Mouse (Mus musculus): ENCODE results near the gene Hadha. TPM values are rescaled to one million over a fixed set of nuclear protein-coding genes. Genes with fewer than 3 reads are reported as not detected.

Gene Hadha
- polyA plus RNA-seq, 1 experiment, result 65.9 TPM

- peaks cover 12% of the 10 kb centered on the region for H3K79me3 ChIP-seq (ENCODE audit: low read depth)
- H3K79me2 ChIP-seq (ENCODE audit: control insufficient read depth, insufficient read depth), result peaks cover 52% of the 10 kb centered on the region
- H3ac ChIP-seq (ENCODE audit: control insufficient read depth, insufficient read length, low read depth), result no peak overlapping the region
- TF ChIP-seq MYOG (IDR thresholded peaks at IDR 0.05; ENCODE audit: control insufficient read depth, extremely low read depth, insufficient read length), result no peak
- no peak for TF ChIP-seq CTCF (IDR thresholded peaks at IDR 0.05; ENCODE audit: control insufficient read depth, insufficient read depth, insufficient read length)
- TF ChIP-seq USF1 (IDR thresholded peaks at IDR 0.05; ENCODE audit: low read depth), result no peak
- TF ChIP-seq CEBPB (IDR thresholded peaks at IDR 0.05; ENCODE audit: low read depth), result no peak
- no peak for TF ChIP-seq FOSL1 (IDR thresholded peaks at IDR 0.05; ENCODE audit: insufficient read depth, low read length, poor library complexity, severe bottlenecking)
- no peak for TF ChIP-seq MAX (IDR thresholded peaks at IDR 0.05)
- no peak for TF ChIP-seq MYOD1 (IDR thresholded peaks at IDR 0.05; ENCODE audit: control insufficient read depth, insufficient read length, low read depth)
- no peaks in the 10 kb centered on the region for H3K27me3 ChIP-seq (ENCODE audit: control insufficient read depth, insufficient read depth, insufficient read length)
- H3K4me3 ChIP-seq (ENCODE audit: insufficient read depth, poor library complexity, severe bottlenecking), result no peak overlapping the region
- H3K36me3 ChIP-seq (ENCODE audit: control insufficient read depth, insufficient read depth), result no peaks in the 10 kb centered on the region
These were observed 6.9 kb upstream of the Hadha start for GRCm38 (mm10) chr5:30161836-30162235.

GRCm38 (mm10) chr5:30159601-30160000 is 4.6 kb upstream of the Hadha start:
- TF ChIP-seq MYOG (IDR thresholded peaks at IDR 0.05; ENCODE audit: control insufficient read depth, extremely low read depth, insufficient read length), result no peak
- no peak for TF ChIP-seq MYOD1 (IDR thresholded peaks at IDR 0.05; ENCODE audit: control insufficient read depth, insufficient read length, low read depth)
- TF ChIP-seq CEBPB (IDR thresholded peaks at IDR 0.05; ENCODE audit: low read depth), result no peak
- TF ChIP-seq USF1 (IDR thresholded peaks at IDR 0.05; ENCODE audit: low read depth), result no peak
- TF ChIP-seq FOSL1 (IDR thresholded peaks at IDR 0.05; ENCODE audit: insufficient read depth, low read length, poor library complexity, severe bottlenecking), result no peak
- no peak for TF ChIP-seq CTCF (IDR thresholded peaks at IDR 0.05; ENCODE audit: control insufficient read depth, insufficient read depth, insufficient read length)
- TF ChIP-seq MAX (IDR thresholded peaks at IDR 0.05), result no peak
- Histone ChIP-seq H3K4me3 (ENCODE audit: insufficient read depth, poor library complexity, severe bottlenecking) (no peak overlapping the region), H3K79me2 (ENCODE audit: control insufficient read depth, insufficient read depth) (peaks cover 72% of the 10 kb centered on the region), H3K27me3 (ENCODE audit: control insufficient read depth, insufficient read depth, insufficient read length) (no peaks in the 10 kb centered on the region), H3K36me3 (ENCODE audit: control insufficient read depth, insufficient read depth) (no peaks in the 10 kb centered on the region), H3K79me3 (ENCODE audit: low read depth) (peaks cover 20% of the 10 kb centered on the region), H3ac (ENCODE audit: control insufficient read depth, insufficient read length, low read depth) (no peak overlapping the region)

GRCm38 (mm10) chr5:30155821-30156629 is 1.1 kb upstream of the Hadha start:
- H3K4me3 ChIP-seq (ENCODE audit: insufficient read depth, poor library complexity, severe bottlenecking), result peak overlapping the region; percentile 82
- peak overlapping the region; percentile 78 for H3ac ChIP-seq (ENCODE audit: control insufficient read depth, insufficient read length, low read depth)
- H3K79me3 ChIP-seq (ENCODE audit: low read depth), result peaks cover 38% of the 10 kb centered on the region

GRCm38 (mm10) chr5:30155395-30155792 is 432 bp upstream of the Hadha start:
- TF ChIP-seq MYOD1 (IDR thresholded peaks at IDR 0.05; ENCODE audit: control insufficient read depth, insufficient read length, low read depth) (no peak), FOSL1 (IDR thresholded peaks at IDR 0.05; ENCODE audit: insufficient read depth, low read length, poor library complexity, severe bottlenecking) (no peak), MAX (IDR thresholded peaks at IDR 0.05) (no peak), USF1 (IDR thresholded peaks at IDR 0.05; ENCODE audit: low read depth) (no peak), MYOG (IDR thresholded peaks at IDR 0.05; ENCODE audit: control insufficient read depth, extremely low read depth, insufficient read length) (no peak), CTCF (IDR thresholded peaks at IDR 0.05; ENCODE audit: control insufficient read depth, insufficient read depth, insufficient read length) (no peak), CEBPB (IDR thresholded peaks at IDR 0.05; ENCODE audit: low read depth) (no peak)
- Histone ChIP-seq H3K79me2 (ENCODE audit: control insufficient read depth, insufficient read depth) (peaks cover 94% of the 10 kb centered on the region), H3K27me3 (ENCODE audit: control insufficient read depth, insufficient read depth, insufficient read length) (no peaks in the 10 kb centered on the region), H3K36me3 (ENCODE audit: control insufficient read depth, insufficient read depth) (no peaks in the 10 kb centered on the region), H3K4me3 (ENCODE audit: insufficient read depth, poor library complexity, severe bottlenecking) (peak overlapping the region; percentile 82), H3ac (ENCODE audit: control insufficient read depth, insufficient read length, low read depth) (peak overlapping the region; percentile 78), H3K79me3 (ENCODE audit: low read depth) (peaks cover 40% of the 10 kb centered on the region)

More at GRCm38 (mm10) chr5:30155821-30156629, 1.1 kb upstream of the Hadha start:
- H3K27me3 ChIP-seq (ENCODE audit: control insufficient read depth, insufficient read depth, insufficient read length), result no peaks in the 10 kb centered on the region
- TF ChIP-seq FOSL1 (IDR thresholded peaks at IDR 0.05; ENCODE audit: insufficient read depth, low read length, poor library complexity, severe bottlenecking) (no peak), MYOD1 (IDR thresholded peaks at IDR 0.05; ENCODE audit: control insufficient read depth, insufficient read length, low read depth) (no peak), CEBPB (IDR thresholded peaks at IDR 0.05; ENCODE audit: low read depth) (no peak), MAX (IDR thresholded peaks at IDR 0.05) (no peak), USF1 (IDR thresholded peaks at IDR 0.05; ENCODE audit: low read depth) (no peak), MYOG (IDR thresholded peaks at IDR 0.05; ENCODE audit: control insufficient read depth, extremely low read depth, insufficient read length) (no peak), CTCF (IDR thresholded peaks at IDR 0.05; ENCODE audit: control insufficient read depth, insufficient read depth, insufficient read length) (no peak)
- peaks cover 95% of the 10 kb centered on the region for H3K79me2 ChIP-seq (ENCODE audit: control insufficient read depth, insufficient read depth)
- no peaks in the 10 kb centered on the region for H3K36me3 ChIP-seq (ENCODE audit: control insufficient read depth, insufficient read depth)

GRCm38 (mm10) chr5:30154013-30154412 is 949 bp downstream of the Hadha start:
- H3K79me2 ChIP-seq (ENCODE audit: control insufficient read depth, insufficient read depth), result peaks cover 92% of the 10 kb centered on the region
- TF ChIP-seq MYOG (IDR thresholded peaks at IDR 0.05; ENCODE audit: control insufficient read depth, extremely low read depth, insufficient read length), result no peak
- no peak for TF ChIP-seq CTCF (IDR thresholded peaks at IDR 0.05; ENCODE audit: control insufficient read depth, insufficient read depth, insufficient read length)
- no peak for TF ChIP-seq CEBPB (IDR thresholded peaks at IDR 0.05; ENCODE audit: low read depth)
- no peak for TF ChIP-seq FOSL1 (IDR thresholded peaks at IDR 0.05; ENCODE audit: insufficient read depth, low read length, poor library complexity, severe bottlenecking)
- no peak for TF ChIP-seq MAX (IDR thresholded peaks at IDR 0.05)
- no peak for TF ChIP-seq USF1 (IDR thresholded peaks at IDR 0.05; ENCODE audit: low read depth)
- TF ChIP-seq MYOD1 (IDR thresholded peaks at IDR 0.05; ENCODE audit: control insufficient read depth, insufficient read length, low read depth), result no peak
- H3K36me3 ChIP-seq (ENCODE audit: control insufficient read depth, insufficient read depth), result no peaks in the 10 kb centered on the region
- peak overlapping the region; percentile 78 for H3ac ChIP-seq (ENCODE audit: control insufficient read depth, insufficient read length, low read depth)
- peak overlapping the region; percentile 82 for H3K4me3 ChIP-seq (ENCODE audit: insufficient read depth, poor library complexity, severe bottlenecking)
- no peaks in the 10 kb centered on the region for H3K27me3 ChIP-seq (ENCODE audit: control insufficient read depth, insufficient read depth, insufficient read length)
- H3K79me3 ChIP-seq (ENCODE audit: low read depth), result peaks cover 36% of the 10 kb centered on the region

Data from C2C12 (cell line).